Mouse (Mus musculus) heart, adult 9 months (tissue): ENCODE results near the gene Kif24.

Source experiments
- DNase-seq, 2 experiments: peaks; one replicate each; pipeline ENCODE4 v3.0.0; 2022; ENCODE audit warnings: low spot score in 2 of 2

Kif24 gene

GRCm38 (mm10) chr4:41401167-41401566 is 63.5 kb downstream of the Kif24 start:
- DNase-seq, result no peak

GRCm38 (mm10) chr4:41399904-41400303 is 64.8 kb downstream of the Kif24 start:
- DNase-seq, result peak; percentile 37 to 39

GRCm38 (mm10) chr4:41398353-41398752 is 66.3 kb downstream of the Kif24 start:
- no peak for DNase-seq

DNA sequence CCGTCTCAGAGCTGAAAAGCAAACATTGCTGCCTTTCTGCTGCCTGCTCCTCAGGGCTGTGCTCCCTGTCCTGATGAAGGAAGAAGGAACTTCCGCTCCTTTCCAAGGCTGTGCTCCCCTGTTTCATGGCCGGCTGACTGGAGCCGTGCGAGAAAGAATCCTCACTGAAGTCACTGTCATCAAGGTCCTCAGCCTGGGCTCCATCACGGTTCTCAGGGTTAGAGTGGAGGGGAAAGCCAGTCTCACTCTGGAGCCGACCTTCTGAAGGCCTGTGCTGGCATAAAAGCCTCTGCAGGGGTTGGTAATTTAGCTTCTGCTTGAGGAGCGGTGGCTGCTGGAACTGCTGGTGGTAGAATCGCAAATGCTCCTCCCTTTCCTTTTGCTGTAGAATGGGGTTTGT is 70.0 kb downstream of the Kif24 start:
- no peak for DNase-seq

GRCm38 (mm10) chr4:41391015-41391414 is 73.7 kb downstream of the Kif24 start:
- DNase-seq, result no peak

DNA sequence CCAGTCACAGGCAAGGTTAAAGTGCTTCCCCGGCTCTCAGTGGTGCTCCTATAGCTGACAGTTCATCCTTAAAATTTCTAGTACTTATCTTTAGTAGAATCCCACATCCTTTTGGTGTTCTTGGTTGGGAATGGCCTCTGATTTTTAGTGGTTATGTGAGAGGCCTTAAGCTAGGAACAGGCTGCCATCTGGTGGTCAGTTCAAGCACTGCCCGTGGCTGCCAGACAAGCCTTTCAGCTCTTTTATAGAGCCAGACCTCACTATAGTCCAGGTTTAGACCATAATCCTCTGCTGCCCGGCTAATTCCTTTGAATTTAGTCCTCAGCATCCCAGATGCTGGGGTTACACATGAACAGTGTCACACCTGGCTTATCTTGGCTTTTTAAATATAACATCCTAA is 74.6 kb downstream of the Kif24 start:
- peak; percentile 29 to 78 for DNase-seq

DNA sequence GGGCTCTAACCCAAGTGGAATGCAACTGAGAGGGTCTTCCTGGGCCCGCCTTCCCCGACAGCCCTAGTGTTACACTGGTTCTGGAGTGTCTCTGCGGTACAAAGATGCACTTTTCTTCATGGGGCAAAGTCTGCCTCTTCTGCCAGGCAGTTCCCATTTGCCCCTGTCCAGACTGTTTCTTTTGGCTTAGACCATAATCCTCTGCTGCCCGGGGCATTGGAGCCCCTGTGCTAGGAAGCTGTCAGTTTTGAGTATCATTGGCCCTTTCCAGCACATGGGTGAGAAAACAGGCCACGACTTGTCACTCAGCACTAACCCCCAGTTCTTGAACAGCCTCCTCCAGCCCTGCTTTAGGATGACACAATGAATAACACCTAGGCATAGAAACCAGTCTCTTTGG is 75.4 kb downstream of the Kif24 start:
- DNase-seq, result no peak

- DNase-seq, result no peak
Observed at GRCm38 (mm10) chr4:41388616-41389015, 76.1 kb downstream of the Kif24 start.

GRCm38 (mm10) chr4:41387755-41388469 is 76.8 kb downstream of the Kif24 start:
- DNase-seq, result peak; percentile 35 to 36

DNA sequence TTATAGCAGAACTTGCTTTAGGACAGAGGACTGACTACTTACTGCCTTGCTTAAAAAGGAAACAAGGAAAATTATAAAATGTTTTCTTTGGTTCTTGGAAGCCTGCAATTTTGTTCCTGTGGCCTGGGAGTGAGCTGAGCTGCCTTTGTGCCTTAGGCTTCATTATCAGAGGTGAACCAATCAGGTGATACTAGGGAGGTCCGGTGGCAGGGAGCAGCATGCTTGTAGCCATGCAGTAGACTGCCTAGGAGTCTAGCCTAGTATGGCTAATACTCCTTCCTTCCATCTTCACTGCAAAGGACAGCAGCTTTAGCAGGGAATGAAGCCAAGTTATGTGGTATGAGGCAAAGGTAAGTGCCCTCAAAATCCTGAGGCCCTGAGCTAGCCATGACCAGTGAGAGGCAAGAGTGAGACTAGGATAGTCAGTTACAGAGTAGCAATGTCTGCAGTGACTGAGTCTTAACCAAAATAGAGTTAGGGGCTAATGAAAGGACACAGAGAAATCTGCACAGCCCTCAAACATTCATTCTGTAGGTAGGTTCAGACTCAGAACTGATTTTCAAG is 78.2 kb downstream of the Kif24 start:
- no peak for DNase-seq

DNA sequence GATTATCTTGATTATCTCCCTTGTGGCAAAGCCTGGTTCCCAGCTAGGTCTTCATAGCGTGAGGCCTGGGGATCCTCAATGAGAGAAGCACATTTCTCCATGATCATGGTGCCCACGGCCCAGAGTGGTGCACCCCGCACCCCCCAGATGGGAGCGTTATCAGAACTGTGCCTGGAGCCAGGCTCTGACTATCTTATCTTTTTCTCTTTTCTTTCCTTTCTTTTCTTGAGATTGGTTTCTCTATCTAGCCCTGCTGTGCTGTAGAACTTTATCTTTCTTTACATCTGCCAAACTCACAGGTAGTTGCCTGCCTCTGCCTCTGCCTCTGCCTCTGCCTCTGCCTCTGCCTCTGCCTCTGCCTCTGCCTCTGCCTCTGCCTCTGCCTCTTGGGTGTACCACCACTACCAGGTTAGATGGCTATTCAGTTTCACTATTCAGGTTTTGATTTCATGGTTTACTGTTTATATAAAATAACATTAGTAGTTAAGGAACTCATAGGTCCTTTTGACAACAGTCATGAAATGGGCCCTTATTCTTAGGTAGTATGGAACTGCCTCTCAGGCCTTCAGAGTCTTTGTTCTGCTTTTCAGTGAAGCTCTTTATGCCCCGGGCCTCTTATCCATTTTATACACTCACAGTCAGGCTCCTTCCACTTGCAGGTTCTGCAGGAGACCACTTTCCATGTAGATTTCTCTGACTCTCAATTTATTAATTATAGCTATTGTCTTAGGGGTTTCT is 83.3 kb downstream of the Kif24 start:
- no peak for DNase-seq

- DNase-seq, result peak in 1 of 2 experiments; percentile 23
Observed at GRCm38 (mm10) chr4:41377567-41377966, 87.1 kb downstream of the Kif24 start.

GRCm38 (mm10) chr4:41369702-41370437 is 94.8 kb downstream of the Kif24 start:
- DNase-seq, result no peak

DNA sequence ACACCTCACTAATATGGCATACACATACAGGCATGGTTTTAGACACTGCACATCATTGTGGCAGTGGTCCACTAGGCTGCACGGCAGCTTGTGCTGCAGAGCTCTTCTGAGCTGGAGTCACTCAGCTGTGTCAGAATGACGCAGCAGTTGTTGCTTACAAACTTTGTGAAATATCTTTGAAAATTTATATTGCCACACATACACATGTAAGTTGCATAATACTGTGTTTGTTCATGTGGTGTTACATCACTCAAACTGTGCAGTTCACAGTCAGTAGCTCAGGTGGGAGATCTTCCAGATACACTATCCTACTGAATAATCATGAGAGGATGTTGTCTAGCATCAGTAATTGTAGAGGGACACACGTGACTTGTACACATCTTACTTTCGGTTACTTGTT is 96.5 kb downstream of the Kif24 start:
- no peak for DNase-seq

DNA sequence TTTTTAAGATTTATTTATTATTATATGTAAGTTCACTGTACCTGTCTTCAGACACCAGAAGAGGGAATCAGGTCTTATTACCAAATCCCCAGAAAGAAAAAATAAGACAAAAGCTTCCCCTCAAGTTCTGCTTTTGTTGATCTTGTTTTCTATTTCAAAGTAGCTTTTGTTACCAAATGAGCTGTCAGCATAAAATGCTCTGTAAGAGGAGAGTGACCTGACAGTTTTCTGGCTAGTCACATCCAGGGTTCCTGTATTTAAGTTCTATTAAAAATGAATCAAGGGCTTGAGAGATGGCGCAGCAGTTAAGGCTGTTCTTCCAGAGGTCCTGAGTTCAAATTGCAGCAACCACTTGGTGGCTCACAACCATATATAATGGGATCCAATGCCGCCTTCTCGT is 103.6 kb downstream of the Kif24 start:
- DNase-seq, result no peak

- no peak for DNase-seq
Observed at GRCm38 (mm10) chr4:41359358-41359757, 105.3 kb downstream of the Kif24 start.

- no peak for DNase-seq
Observed at GRCm38 (mm10) chr4:41358669-41359068, 106.0 kb downstream of the Kif24 start.

DNA sequence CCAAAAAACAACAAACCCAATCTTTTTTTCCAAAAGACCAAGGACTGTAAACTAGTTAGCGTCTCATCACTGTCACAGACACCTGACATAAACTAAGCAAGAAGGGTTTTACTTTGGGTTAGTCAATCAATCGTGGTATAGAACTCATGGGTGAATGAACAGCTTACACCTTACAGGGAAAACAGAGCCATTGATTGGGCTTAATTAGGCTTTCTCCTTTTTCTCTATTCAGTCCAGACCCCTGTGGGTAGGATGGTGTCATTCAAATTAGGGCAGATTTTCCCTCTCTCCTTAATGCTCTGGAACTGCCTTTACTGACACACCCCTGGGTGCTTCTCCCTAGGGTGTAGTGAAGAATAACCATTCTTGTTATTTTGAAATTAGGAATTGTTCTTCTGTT is 107.5 kb downstream of the Kif24 start:
- DNase-seq, result no peak

DNA sequence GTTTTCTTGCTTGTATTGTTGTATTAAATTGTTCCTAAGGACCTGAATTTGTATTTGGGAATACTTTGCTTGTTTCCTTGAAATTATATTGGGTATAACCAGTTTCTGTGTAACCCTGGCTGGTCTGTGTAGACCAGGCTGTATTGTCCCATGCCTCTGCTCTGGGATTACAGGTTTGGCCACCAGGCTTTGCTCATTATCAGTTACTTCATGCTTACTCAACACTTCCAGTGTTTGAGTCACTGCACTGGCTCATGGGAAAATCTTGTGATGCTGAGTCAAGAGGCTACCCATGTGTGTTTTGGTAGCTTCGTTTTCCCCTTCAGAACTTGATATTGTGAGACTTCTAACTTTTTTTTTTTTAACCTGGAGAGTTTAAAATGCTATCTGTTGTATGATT is 111.4 kb downstream of the Kif24 start:
- DNase-seq, result no peak

GRCm38 (mm10) chr4:41352758-41353157 is 111.9 kb downstream of the Kif24 start:
- DNase-seq, result no peak

DNA sequence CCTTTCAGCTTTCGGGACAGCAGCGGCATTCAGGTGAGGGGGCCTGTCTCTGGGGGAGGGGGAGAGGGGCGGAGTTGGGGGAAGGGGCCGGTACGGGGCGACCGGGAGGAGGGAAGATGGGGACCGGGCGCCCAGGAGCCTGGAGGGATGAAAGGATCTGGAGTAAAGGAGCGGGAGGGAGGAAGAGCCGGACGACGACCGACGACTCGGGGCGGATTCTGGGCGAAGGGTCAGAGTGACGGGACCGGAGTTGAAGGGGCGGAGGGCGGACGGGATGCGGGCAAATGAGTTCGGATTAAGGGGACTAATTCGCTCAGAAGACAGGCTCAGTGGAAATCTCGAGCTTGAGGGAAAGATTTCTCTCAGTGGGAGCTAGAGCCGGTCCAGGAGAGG is 115.5 kb downstream of the Kif24 start:
- no peak for DNase-seq

DNA sequence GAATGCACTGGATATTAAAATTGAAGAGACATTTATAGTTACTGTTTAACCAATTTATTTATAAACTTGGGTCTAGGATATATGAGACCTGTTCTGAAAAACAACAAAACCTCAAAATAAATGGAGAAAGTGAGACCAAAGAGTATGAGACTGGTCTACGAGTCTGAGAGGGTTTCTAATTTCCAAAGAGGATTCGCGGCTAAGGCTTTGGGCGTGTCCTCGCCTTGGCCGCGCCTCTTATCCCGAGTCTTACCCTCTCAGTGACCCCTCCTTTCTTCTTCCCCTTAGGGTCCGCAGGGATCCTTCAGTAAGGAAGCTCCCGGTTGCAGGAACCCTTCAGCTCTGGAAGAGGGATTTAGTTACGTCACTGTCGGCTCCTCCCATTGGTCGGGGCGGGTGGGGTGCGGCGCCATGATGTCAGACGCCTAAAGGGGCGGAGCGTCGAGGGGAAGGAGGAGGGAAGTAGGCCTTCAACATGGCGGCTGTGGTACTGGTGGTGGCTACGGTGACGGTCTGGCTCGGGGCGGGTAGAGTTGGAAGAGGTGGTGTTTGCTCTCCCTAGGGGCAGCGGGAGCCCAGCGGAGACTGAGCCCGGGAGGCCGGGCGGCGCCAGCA is 116.0 kb downstream of the Kif24 start, which contains the start of gene Ubap1:
TSS of gene Ubap1 (plus strand) at position 413 of the 615 bp plus-strand sequence.
- peak; percentile 93 to 96 for DNase-seq
